Comparison of ENCODE assay signal across 29 mouse cellular contexts in genomic region chr9:43150957-43151356, GRCm38 (mm10). TPM values are rescaled to one million over a fixed set of nuclear protein-coding genes. Genes with fewer than 3 reads are reported as not detected.
DNase-seq lines count a peak whose midpoint lies in the region; ATAC-seq and TF ChIP-seq lines count a peak whose summit lies in the region.
"Had no signal": no experiment of that assay in that cellular context is flagged by ENCODE, and none has a peak within 500 bp of the region (broad histone marks: within the 10 kb centered on the region; RNA-seq: fewer than 3 reads in every experiment).

No protein-coding gene starts in this region.

- no peak overlapping the region for H3K9ac ChIP-seq in forebrain, embryonic 14.5 days (ENCODE audit: low read length)
- H3K9ac ChIP-seq in lung, embryonic 14.5 days, result no peak overlapping the region
- H3K9ac ChIP-seq in embryonic facial prominence, embryonic 15.5 days, result no peak overlapping the region
- H3K9ac ChIP-seq: forebrain, postnatal 0 days; hindbrain, embryonic 13.5 days; kidney, embryonic 15.5 days; liver, embryonic 15.5 days; lung, embryonic 15.5 days; midbrain, embryonic 15.5 days had no signal

- no peaks in the 10 kb centered on the region for H3K9me3 ChIP-seq in forebrain, embryonic 14.5 days (replicated peaks; ENCODE audit: control insufficient read depth, low read length)
- H3K9me3 ChIP-seq in forebrain, embryonic 10.5 days, result no peaks in the 10 kb centered on the region
- no peaks in the 10 kb centered on the region for H3K9me3 ChIP-seq in lung, embryonic 14.5 days (ENCODE audit: low read depth, low read length)
- no peaks in the 10 kb centered on the region for H3K9me3 ChIP-seq in embryonic facial prominence, embryonic 15.5 days (replicated peaks)
- H3K9me3 ChIP-seq: heart, embryonic 10.5 days; hindbrain, embryonic 13.5 days; kidney, embryonic 15.5 days; liver, embryonic 15.5 days; lung, embryonic 15.5 days; megakaryocyte, embryonic 14.5 days; midbrain, embryonic 15.5 days had no signal

- no peaks in the 10 kb centered on the region for H3K27me3 ChIP-seq in forebrain, embryonic 14.5 days (replicated peaks; ENCODE audit: control insufficient read depth, insufficient read depth, low read length)
- H3K27me3 ChIP-seq in forebrain, embryonic 10.5 days (ENCODE audit: poor library complexity, severe bottlenecking), result no peaks in the 10 kb centered on the region
- H3K27me3 ChIP-seq in lung, embryonic 14.5 days (ENCODE audit: insufficient read depth, low read length), result no peaks in the 10 kb centered on the region
- H3K27me3 ChIP-seq in embryonic facial prominence, embryonic 15.5 days, result no peaks in the 10 kb centered on the region
- H3K27me3 ChIP-seq: hindbrain, embryonic 13.5 days; midbrain, embryonic 15.5 days had no signal

- intact Hi-C loops in gastrocnemius, postnatal 36 days (cut with DNase I), result no loop called here

- 76% methylated on average over 9 of the region's 9 CpGs for whole genome bisulfite sequencing in forebrain, embryonic 14.5 days
- 86% methylated on average over 9 of the region's 9 CpGs for WGBS in forebrain, embryonic 10.5 days
- WGBS in lung, embryonic 14.5 days, result 56% methylated on average over 9 of the region's 9 CpGs
- WGBS in embryonic facial prominence, embryonic 15.5 days, result 48% methylated on average over 9 of the region's 9 CpGs

- no peak for TF ChIP-seq CTCF in lung, embryonic 14.5 days (IDR thresholded peaks at IDR 0.05; ENCODE audit: low read depth)

- no peak overlapping the region for H3K4me3 ChIP-seq in forebrain, embryonic 14.5 days (ENCODE audit: low read depth, low read length)
- no peak overlapping the region for H3K4me3 ChIP-seq in forebrain, embryonic 10.5 days
- no peak overlapping the region for H3K4me3 ChIP-seq in lung, embryonic 14.5 days (ENCODE audit: low read depth, low read length)
- no peak overlapping the region for H3K4me3 ChIP-seq in embryonic facial prominence, embryonic 15.5 days (replicated peaks)
- H3K4me3 ChIP-seq: hindbrain, embryonic 13.5 days; kidney, embryonic 15.5 days; left cerebral cortex, adult 2 months; liver, embryonic 15.5 days; lung, embryonic 15.5 days; megakaryocyte, embryonic 14.5 days; midbrain, embryonic 15.5 days had no signal

- H3K4me2 ChIP-seq in forebrain, embryonic 14.5 days (ENCODE audit: low read length), result no peak overlapping the region
- no peak overlapping the region for H3K4me2 ChIP-seq in lung, embryonic 14.5 days
- H3K4me2 ChIP-seq in embryonic facial prominence, embryonic 15.5 days (replicated peaks), result no peak overlapping the region
- H3K4me2 ChIP-seq: hindbrain, embryonic 13.5 days; kidney, embryonic 15.5 days; liver, embryonic 15.5 days; midbrain, embryonic 15.5 days had no signal

- H3K36me3 ChIP-seq in forebrain, embryonic 14.5 days (ENCODE audit: control insufficient read depth, insufficient read depth, low read length), result no peaks in the 10 kb centered on the region
- no peaks in the 10 kb centered on the region for H3K36me3 ChIP-seq in forebrain, embryonic 10.5 days (replicated peaks)
- no peaks in the 10 kb centered on the region for H3K36me3 ChIP-seq in lung, embryonic 14.5 days (ENCODE audit: insufficient read depth)
- no peaks in the 10 kb centered on the region for H3K36me3 ChIP-seq in embryonic facial prominence, embryonic 15.5 days
- H3K36me3 ChIP-seq: heart, embryonic 10.5 days; hindbrain, embryonic 13.5 days; kidney, embryonic 15.5 days; liver, embryonic 15.5 days; lung, embryonic 15.5 days; midbrain, embryonic 15.5 days had no signal

- peaks cover 3% of the 10 kb centered on the region; the same call in 1 of the 2 replicates for H3K4me1 ChIP-seq in forebrain, embryonic 14.5 days (ENCODE audit: control insufficient read depth, insufficient read depth, low read length)
- 0 out of 2 replicates have a peak, but pooled peaks cover 6% of the 10 kb centered on the region for H3K4me1 ChIP-seq in forebrain, embryonic 10.5 days
- H3K4me1 ChIP-seq in lung, embryonic 14.5 days (ENCODE audit: insufficient read depth), result peaks cover 5% of the 10 kb centered on the region; the same call in 1 of the 2 replicates
- peaks cover 2% of the 10 kb centered on the region; the same call in 1 of the 2 replicates for H3K4me1 ChIP-seq in embryonic facial prominence, embryonic 15.5 days
- H3K4me1 ChIP-seq: liver, embryonic 15.5 days; megakaryocyte, embryonic 14.5 days; midbrain, embryonic 15.5 days had no signal

- no peak overlapping the region for H3K27ac ChIP-seq in forebrain, embryonic 14.5 days (ENCODE audit: low read depth, low read length)
- H3K27ac ChIP-seq in forebrain, embryonic 10.5 days, result no peak overlapping the region
- no peak overlapping the region for H3K27ac ChIP-seq in lung, embryonic 14.5 days (ENCODE audit: low read depth)
- peak overlapping the region; percentile 31; the same call in 1 of the 2 replicates for H3K27ac ChIP-seq in embryonic facial prominence, embryonic 15.5 days (replicated peaks)
- H3K27ac ChIP-seq: heart, embryonic 10.5 days; hindbrain, embryonic 13.5 days; kidney, embryonic 15.5 days; liver, embryonic 15.5 days; lung, embryonic 15.5 days; midbrain, embryonic 15.5 days had no signal

- peak; percentile 14 for DNase-seq in forebrain, embryonic 14.5 days (ENCODE audit: low spot score)
- DNase-seq in forebrain, embryonic 10.5 days (ENCODE audit: extremely low spot score, low spot score), result no peak
- DNase-seq in lung, embryonic 14.5 days, result peak; percentile 23
- no peak for DNase-seq in lung, postnatal 36 days
- DNase-seq in spleen, postnatal 10 days (ENCODE audit: low spot score in 2 of 2), result no peak
- no peak for DNase-seq in gastrocnemius, postnatal 36 days
- DNase-seq: adrenal gland, adult 8-10 months; cerebellum, adult 8-10 months; cerebellum, postnatal 25 days; forebrain, postnatal 0 days; heart, postnatal 4 days; kidney, adult 11 months; kidney, postnatal 25 days; right cerebral cortex, postnatal 25 days; thymus, postnatal 25 days had no signal

- ATAC-seq in forebrain, embryonic 14.5 days, result no peak
- ATAC-seq in lung, embryonic 14.5 days (ENCODE audit: insufficient read depth), result no peak
- ATAC-seq in embryonic facial prominence, embryonic 15.5 days (ENCODE audit: insufficient number of reproducible peaks, low FRiP score, low TSS enrichment, low read depth), result no peak
- ATAC-seq: forebrain, postnatal 0 days; midbrain, embryonic 15.5 days had no signal

RNA-seq across cellular contexts. Expression of gene Tmem136, which starts 34.6 kb away (rescaled TPM):
- polyA plus RNA-seq in forebrain, embryonic 14.5 days (2014; fragmentation: Nextera tagmentation; extraction: Ambion mirVana), result 8.2 and 9.2 TPM in 2 replicates
- 11.4 and 12.9 TPM in 2 replicates for polyA plus RNA-seq in forebrain, embryonic 10.5 days (2016; fragmentation: Nextera tagmentation; extraction: Ambion mirVana)
- 5.3 and 5.9 TPM in 2 replicates for polyA plus RNA-seq in lung, embryonic 14.5 days (2014; fragmentation: Nextera tagmentation; extraction: Ambion mirVana)
- 5.7 TPM in 2 replicates for polyA plus RNA-seq in embryonic facial prominence, embryonic 15.5 days (2015; fragmentation: Nextera tagmentation; extraction: Ambion mirVana)
- total RNA-seq in gastrocnemius, postnatal 36 days (2021), result 1 to 10 TPM; 1.1 to 3.2 TPM
- total RNA-seq: neutrophil, adult 5-6 weeks had no signal

RNA-seq across cellular contexts. Expression of gene Arhgef12, which starts 43.9 kb away (rescaled TPM):
- 14.2 and 24.7 TPM in 2 replicates for polyA plus RNA-seq in forebrain, embryonic 14.5 days (2014; fragmentation: Nextera tagmentation; extraction: Ambion mirVana)
- polyA plus RNA-seq in forebrain, embryonic 10.5 days (2016; fragmentation: Nextera tagmentation; extraction: Ambion mirVana), result 7.0 and 9.2 TPM in 2 replicates
- 19.1 and 24.7 TPM in 2 replicates for polyA plus RNA-seq in lung, embryonic 14.5 days (2014; fragmentation: Nextera tagmentation; extraction: Ambion mirVana)
- polyA plus RNA-seq in embryonic facial prominence, embryonic 15.5 days (2015; fragmentation: Nextera tagmentation; extraction: Ambion mirVana), result 12.2 and 14.3 TPM in 2 replicates
- 10 to 100 TPM; 44.9 to 45.2 TPM for total RNA-seq in gastrocnemius, postnatal 36 days (2021)

RNA-seq across cellular contexts. Expression of gene Pou2f3, which starts 59.2 kb away (rescaled TPM):
- not detected in 2 replicates for polyA plus RNA-seq in forebrain, embryonic 14.5 days (2014; fragmentation: Nextera tagmentation; extraction: Ambion mirVana)
- not detected in 2 replicates for polyA plus RNA-seq in forebrain, embryonic 10.5 days (2016; fragmentation: Nextera tagmentation; extraction: Ambion mirVana)
- polyA plus RNA-seq in lung, embryonic 14.5 days (2014; fragmentation: Nextera tagmentation; extraction: Ambion mirVana), result 0.08 and 0.16 TPM in 2 replicates
- 11.2 and 12.7 TPM in 2 replicates for polyA plus RNA-seq in embryonic facial prominence, embryonic 15.5 days (2015; fragmentation: Nextera tagmentation; extraction: Ambion mirVana)
- not detected for total RNA-seq in gastrocnemius, postnatal 36 days (2021)
- total RNA-seq: forebrain, postnatal 0 days; gastrocnemius, adult 8-10 months; liver, adult 2 months; neutrophil, adult 5-6 weeks had no signal
- polyA plus RNA-seq: embryonic facial prominence, embryonic 11.5 days; forebrain, embryonic 11.5 days; forebrain, postnatal 0 days; hindbrain, embryonic 13.5 days; kidney, embryonic 15.5 days; liver, adult 2 months; liver, embryonic 15.5 days had no signal

Comparison
In these comparisons a context has a peak if more than half of its experiments do, and no peak if none do; other contexts are left out.
1. DNase-seq: peak in forebrain, embryonic 14.5 days (single experiment) and lung, embryonic 14.5 days (single experiment); none in forebrain, embryonic 10.5 days (single experiment), lung, postnatal 36 days (single experiment), spleen, postnatal 10 days (0 of 2) and gastrocnemius, postnatal 36 days (0 of 2).
2. RNA of gene Pou2f3, which starts 59.2 kb away (polyA plus RNA-seq): 11.2 to 12.7 TPM in embryonic facial prominence, embryonic 15.5 days; 0.08 to 0.16 TPM in lung, embryonic 14.5 days, not detected in forebrain, embryonic 14.5 days and not detected in forebrain, embryonic 10.5 days; every median in the first group is over 10 times any median in the second.